Mouse (Mus musculus): ENCODE measurements around the gene Arf3.

DNA sequence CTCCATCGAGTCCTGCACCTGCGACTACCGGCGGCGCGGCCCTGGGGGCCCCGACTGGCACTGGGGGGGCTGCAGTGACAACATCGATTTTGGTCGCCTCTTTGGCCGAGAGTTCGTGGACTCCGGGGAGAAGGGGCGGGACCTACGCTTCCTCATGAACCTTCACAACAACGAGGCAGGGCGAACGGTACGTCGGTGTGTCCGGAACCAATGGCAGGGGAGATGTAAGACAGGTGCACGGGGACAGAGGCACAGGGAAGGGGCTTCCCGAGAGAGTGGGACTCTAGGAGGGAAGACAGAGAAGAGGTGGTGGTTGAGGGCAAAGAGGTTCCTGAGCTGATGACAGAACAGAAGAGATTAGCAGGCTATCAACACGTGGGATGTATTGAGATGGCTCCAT is 28.8 kb upstream of the Arf3 start:
- TF ChIP-seq ZC3H11A (IDR thresholded peaks at IDR 0.05; ENCODE audit: low read depth, low read length) (no peak), POLR2A (IDR thresholded peaks at IDR 0.05; ENCODE audit: control insufficient read depth in 1 of 2, insufficient read depth in 1 of 2, low read depth in 1 of 2, low read length in 2 of 2, poor library complexity in 1 of 2) (no peak), GATA1 (IDR thresholded peaks at IDR 0.05; ENCODE audit: low read depth, low read length) (no peak), RCOR1 (IDR thresholded peaks at IDR 0.05; ENCODE audit: low read depth, low read length) (no peak), CTCF (IDR thresholded peaks at IDR 0.05 in 2 of 3, conservative IDR thresholded peaks at IDR 0.05 in 1 of 3; ENCODE audit: control insufficient read depth in 1 of 3, insufficient read depth in 1 of 3, low read depth in 2 of 3, low read length in 3 of 3, poor library complexity in 1 of 3, severe bottlenecking in 1 of 3) (no peak), NRF1 (IDR thresholded peaks at IDR 0.05; ENCODE audit: insufficient read depth, low read depth, low read length, poor library complexity, severe bottlenecking) (no peak), ZKSCAN1 (IDR thresholded peaks at IDR 0.05; ENCODE audit: low read depth, low read length) (no peak), TCF12 (IDR thresholded peaks at IDR 0.05; ENCODE audit: low read depth, low read length) (no peak), USF1 (IDR thresholded peaks at IDR 0.05; ENCODE audit: low read depth, low read length) (no peak), MYC (IDR thresholded peaks at IDR 0.05; ENCODE audit: low read depth, low read length) (no peak), CHD2 (IDR thresholded peaks at IDR 0.05; ENCODE audit: low read length) (no peak)

Data from MEL (cell line).